Mouse (Mus musculus) hindbrain, embryonic 13.5 days (tissue): Measurements from ENCODE around the gene Fanci. TPM values are rescaled to one million over a fixed set of nuclear protein-coding genes. Genes with fewer than 3 reads are reported as not detected.

Experiments
- ATAC-seq: fragments of 200-750 bp; cut with Nextera tagmentation; 2 replicates; pipeline ENCODE4 v1.8.0; 2017; ENCODE audit warnings: moderate TSS enrichment; ENCODE audit not compliant: low FRiP score
- H3K27ac ChIP-seq: fragments of 300-500 bp; sonication (generic); 2 replicates; pipeline ENCODE4 v1.5.1; 2015; ENCODE audit warnings: inconsistent platforms, mild to moderate bottlenecking, moderate library complexity
- H3K27me3 ChIP-seq: fragments of 300-500 bp; sonication (generic); 2 replicates; pipeline ENCODE4 v1.6.1; 2015; ENCODE audit warnings: mild to moderate bottlenecking, inconsistent platforms
- H3K36me3 ChIP-seq: fragments of 300-500 bp; sonication (generic); 2 replicates; pipeline ENCODE4 v1.6.1; 2015; ENCODE audit warnings: mild to moderate bottlenecking, inconsistent platforms
- H3K4me1 ChIP-seq: fragments of 300-500 bp; sonication (generic); replicated peaks from 2 replicates; pipeline ENCODE4 v1.6.1; 2015; ENCODE audit warnings: inconsistent platforms
- H3K4me2 ChIP-seq: fragments of 300-500 bp; sonication (generic); 2 replicates; pipeline ENCODE4 v1.6.1; 2015; ENCODE audit warnings: inconsistent platforms, mild to moderate bottlenecking, moderate library complexity
- H3K4me3 ChIP-seq: fragments of 300-500 bp; sonication (generic); 2 replicates; pipeline ENCODE4 v1.5.1; 2015; ENCODE audit warnings: mild to moderate bottlenecking, inconsistent platforms
- H3K9ac ChIP-seq: fragments of 300-500 bp; sonication (generic); 2 replicates; pipeline ENCODE4 v1.6.1; 2015; ENCODE audit warnings: mild to moderate bottlenecking, inconsistent platforms
- H3K9me3 ChIP-seq: fragments of 300-500 bp; sonication (generic); 2 replicates; pipeline ENCODE4 v1.6.1; 2016; ENCODE audit warnings: inconsistent platforms
- WGBS: fragments of 180-500 bp; shearing (Covaris S2); methylation state at CpG from one replicate; pipeline ENCODE4 v1.1.7; 2015; 5-methylcytosine and 5-hydroxymethylcytosine counted together
- polyA plus RNA-seq: library from polyadenylated mRNA; unstranded; fragments of >200 nt; fragmentation: Nextera tagmentation; extraction: Ambion mirVana; gene quantifications from 2 replicates; pipeline ENCODE4 v1.2.1, GENCODE M21; 2015

The Fanci gene
- polyA plus RNA-seq, 1 experiment from 2014 or later: 3.2 TPM

GRCm38 (mm10) chr7:79422876-79423275, 31.1 kb downstream of the Fanci start:
- no peak for ATAC-seq
- Histone ChIP-seq H3K4me1 (no peaks in the 10 kb centered on the region), H3K9me3 (no peaks in the 10 kb centered on the region), H3K27ac (no peak overlapping the region), H3K9ac (no peak overlapping the region), H3K4me2 (no peak overlapping the region), H3K36me3 (no peaks in the 10 kb centered on the region), H3K4me3 (no peak overlapping the region), H3K27me3 (no peaks in the 10 kb centered on the region)
- WGBS: 96% methylated on average over 10 of the region's 10 CpGs

GRCm38 (mm10) chr7:79425804-79426203, 34.1 kb downstream of the Fanci start:
- H3K27ac ChIP-seq: peak overlapping the region; percentile 18; the same call in 1 of the 2 replicates
- WGBS: 67% methylated on average over 10 of the region's 10 CpGs

GRCm38 (mm10) chr7:79428243-79428642, 36.5 kb downstream of the Fanci start:
- Histone ChIP-seq H3K27me3 (no peaks in the 10 kb centered on the region), H3K36me3 (no peaks in the 10 kb centered on the region), H3K4me2 (no peak overlapping the region), H3K9ac (no peak overlapping the region; the same call in 1 of the 2 replicates), H3K4me1 (no peaks in the 10 kb centered on the region), H3K27ac (no peak overlapping the region), H3K9me3 (no peaks in the 10 kb centered on the region), H3K4me3 (no peak overlapping the region)
- 48% methylated on average over 5 of the region's 5 CpGs for WGBS
- ATAC-seq: no peak

More at GRCm38 (mm10) chr7:79425804-79426203, 34.1 kb downstream of the Fanci start:
- no peak overlapping the region for H3K4me3 ChIP-seq
- no peaks in the 10 kb centered on the region for H3K36me3 ChIP-seq
- H3K9me3 ChIP-seq: no peaks in the 10 kb centered on the region
- no peaks in the 10 kb centered on the region for H3K4me1 ChIP-seq
- no peak overlapping the region for H3K9ac ChIP-seq
- no peak for ATAC-seq
- H3K27me3 ChIP-seq: no peaks in the 10 kb centered on the region
- no peak overlapping the region for H3K4me2 ChIP-seq

GRCm38 (mm10) chr7:79440035-79440434, 48.3 kb downstream of the Fanci start:
- WGBS: 79% methylated on average over 2 of the region's 2 CpGs
- ATAC-seq: no peak
- no peak overlapping the region for H3K9ac ChIP-seq
- no peaks in the 10 kb centered on the region for H3K9me3 ChIP-seq
- H3K27me3 ChIP-seq: no peaks in the 10 kb centered on the region
- H3K4me1 ChIP-seq: no peaks in the 10 kb centered on the region
- H3K4me3 ChIP-seq: no peak overlapping the region
- no peak overlapping the region for H3K27ac ChIP-seq
- H3K4me2 ChIP-seq: no peak overlapping the region
- H3K36me3 ChIP-seq: peaks cover 23% of the 10 kb centered on the region

- H3K27me3 ChIP-seq: no peaks in the 10 kb centered on the region
- H3K27ac ChIP-seq: no peak overlapping the region
- no peaks in the 10 kb centered on the region for H3K4me1 ChIP-seq
- H3K36me3 ChIP-seq: peaks cover 89% of the 10 kb centered on the region
- no peaks in the 10 kb centered on the region for H3K9me3 ChIP-seq
- H3K9ac ChIP-seq: no peak overlapping the region
- H3K4me3 ChIP-seq: no peak overlapping the region
- 88% methylated on average over 2 of the region's 2 CpGs for WGBS
- no peak overlapping the region for H3K4me2 ChIP-seq
- no peak for ATAC-seq
These were observed 55.3 kb downstream of the Fanci start for GRCm38 (mm10) chr7:79447048-79447447.

- Histone ChIP-seq H3K9ac (no peak overlapping the region), H3K9me3 (no peaks in the 10 kb centered on the region), H3K4me2 (no peak overlapping the region), H3K27ac (no peak overlapping the region), H3K27me3 (no peaks in the 10 kb centered on the region), H3K4me1 (no peaks in the 10 kb centered on the region), H3K4me3 (no peak overlapping the region), H3K36me3 (peaks cover 93% of the 10 kb centered on the region)
- ATAC-seq: no peak
- WGBS: 88% methylated on average over 3 of the region's 3 CpGs
These were observed 55.8 kb downstream of the Fanci start for GRCm38 (mm10) chr7:79447486-79447885.

- no peak for ATAC-seq
- Histone ChIP-seq H3K4me1 (peaks cover 22% of the 10 kb centered on the region), H3K27ac (no peak overlapping the region), H3K9me3 (no peaks in the 10 kb centered on the region), H3K36me3 (peaks cover 64% of the 10 kb centered on the region), H3K4me2 (no peak overlapping the region), H3K27me3 (peaks cover 5% of the 10 kb centered on the region; the same call in 1 of the 2 replicates), H3K9ac (no peak overlapping the region), H3K4me3 (no peak overlapping the region)
- 94% methylated on average over 10 of the region's 10 CpGs for WGBS
These were observed 70.0 kb downstream of the Fanci start for GRCm38 (mm10) chr7:79461721-79462120.

- Histone ChIP-seq H3K9me3 (no peaks in the 10 kb centered on the region), H3K4me2 (no peak overlapping the region), H3K36me3 (peaks cover 46% of the 10 kb centered on the region), H3K4me1 (peaks cover 36% of the 10 kb centered on the region), H3K27ac (no peak overlapping the region), H3K27me3 (peaks cover 7% of the 10 kb centered on the region; the same call in 1 of the 2 replicates), H3K9ac (peak overlapping the region; percentile 29; the same call in 1 of the 2 replicates), H3K4me3 (no peak overlapping the region)
- ATAC-seq: no peak
- WGBS: 94% methylated on average over 11 of the region's 11 CpGs
These were observed 71.8 kb downstream of the Fanci start for GRCm38 (mm10) chr7:79463376-79464077.

- Histone ChIP-seq H3K4me1 (peaks cover 36% of the 10 kb centered on the region), H3K9ac (peak overlapping the region; percentile 85), H3K9me3 (no peaks in the 10 kb centered on the region), H3K27me3 (peaks cover 11% of the 10 kb centered on the region), H3K27ac (peak overlapping the region; percentile 88; the same call in 1 of the 2 replicates), H3K4me2 (peak overlapping the region; percentile 82), H3K36me3 (peaks cover 32% of the 10 kb centered on the region), H3K4me3 (peak overlapping the region; percentile 83)
- WGBS: 5% methylated on average over 47 of the region's 47 CpGs
- no peak for ATAC-seq
These were observed 73.2 kb downstream of the Fanci start for GRCm38 (mm10) chr7:79464776-79465420.

- Histone ChIP-seq H3K27me3 (peaks cover 11% of the 10 kb centered on the region), H3K27ac (peak overlapping the region; percentile 88), H3K4me3 (peak overlapping the region; percentile 83), H3K9ac (peak overlapping the region; percentile 85), H3K4me1 (peaks cover 36% of the 10 kb centered on the region), H3K9me3 (no peaks in the 10 kb centered on the region), H3K4me2 (peak overlapping the region; percentile 82), H3K36me3 (peaks cover 25% of the 10 kb centered on the region)
- peak; percentile 56 for ATAC-seq
- WGBS: under 1% methylated on average over 43 of the region's 47 CpGs
These were observed 73.8 kb downstream of the Fanci start for GRCm38 (mm10) chr7:79465461-79466044.

GRCm38 (mm10) chr7:79466053-79466901, 74.5 kb downstream of the Fanci start, which contains the start of gene Polg:
Gene Polg (minus strand): TSS chr7:79466362.
- WGBS: under 1% methylated on average over 75 of the region's 76 CpGs

More at GRCm38 (mm10) chr7:79466053-79466901, 74.5 kb downstream of the Fanci start, which contains the start of gene Polg:
- H3K4me3 ChIP-seq: peak within 1 kb of the TSS; percentile 83
- peaks cover 18% of the 10 kb centered on the region for H3K36me3 ChIP-seq
- ATAC-seq: peak; percentile 96
- no peaks in the 10 kb centered on the region for H3K9me3 ChIP-seq
- peaks cover 11% of the 10 kb centered on the region for H3K27me3 ChIP-seq
- peaks cover 36% of the 10 kb centered on the region for H3K4me1 ChIP-seq
- H3K27ac ChIP-seq: peak within 1 kb of the TSS; percentile 88
- H3K4me2 ChIP-seq: peak within 1 kb of the TSS; percentile 82
- H3K9ac ChIP-seq: peak within 1 kb of the TSS; percentile 85
